Mouse (Mus musculus): ENCODE data around the gene Cabp1.
A peak's percentile ranks its signal among the peaks of the same experiment; 100 is the strongest.

GRCm38 (mm10) chr5:115152132-115152956 lies 41.8 kb downstream of the Cabp1 start:
- TF ChIP-seq CTCF (IDR thresholded peaks at IDR 0.05) (no peak), EP300 (IDR thresholded peaks at IDR 0.05; ENCODE audit: insufficient read depth, low read depth, low read length) (0 out of 2 replicates have a peak, but pooled peaks have one; percentile 37)

All from heart, adult 2 months (tissue).